Mouse (Mus musculus) MEL (cell line): ENCODE measurements around the gene Tmem167b.

ENCODE experiments used
- CHD2 ChIP-seq: IDR thresholded peaks from 2 replicates; pipeline ENCODE4 v1.6.1; 2011; ENCODE audit warnings: low read length, improper control_type of control experiment
- CTCF ChIP-seq, 3 experiments: IDR thresholded peaks in 2 of 3; conservative IDR thresholded peaks in 1 of 3; 2 replicates each; pipeline ENCODE4 v1.5.1; 2011 to 2012; ENCODE audit warnings: low read length in 3 of 3, low read depth in 2 of 3, mild to moderate bottlenecking in 2 of 3, improper control_type of control experiment in 1 of 3, inconsistent platforms in 1 of 3, mixed read lengths in 1 of 3, moderate library complexity in 1 of 3; ENCODE audit not compliant: control insufficient read depth in 1 of 3, insufficient read depth in 1 of 3, poor library complexity in 1 of 3, severe bottlenecking in 1 of 3
- EP300 ChIP-seq, 2 experiments: IDR thresholded peaks; 2 replicates each; pipeline ENCODE4 v1.6.1; 2011; ENCODE audit warnings: improper control_type of control experiment in 2 of 2, low read length in 2 of 2, low read depth in 1 of 2, mild to moderate bottlenecking in 1 of 2
- GATA1 ChIP-seq: IDR thresholded peaks from 2 replicates; pipeline ENCODE4 v1.6.1; 2011; ENCODE audit warnings: low read depth, low read length, improper control_type of control experiment
- JUND ChIP-seq: IDR thresholded peaks from 2 replicates; pipeline ENCODE4 v1.6.1; 2011; ENCODE audit warnings: low read depth, mild to moderate bottlenecking, improper control_type of control experiment, low read length
- MAX ChIP-seq: IDR thresholded peaks from 2 replicates; pipeline ENCODE4 v1.6.1; 2011; ENCODE audit warnings: low read length, improper control_type of control experiment
- POLR2A ChIP-seq, 2 experiments: IDR thresholded peaks; 2 replicates each; pipeline ENCODE4 v1.6.1; 2011 to 2012; ENCODE audit warnings: low read length in 2 of 2, mild to moderate bottlenecking in 2 of 2, control low read depth in 1 of 2, improper control_type of control experiment in 1 of 2, low read depth in 1 of 2, moderate library complexity in 1 of 2; ENCODE audit not compliant: control insufficient read depth in 1 of 2, insufficient read depth in 1 of 2, poor library complexity in 1 of 2
- POLR2AphosphoS2 ChIP-seq: IDR thresholded peaks from 2 replicates; pipeline ENCODE4 v1.6.1; 2011; ENCODE audit warnings: low read length, improper control_type of control experiment
- SMC3 ChIP-seq: IDR thresholded peaks from 2 replicates; pipeline ENCODE4 v1.6.1; 2011; ENCODE audit warnings: low read depth, low read length, improper control_type of control experiment
- TAL1 ChIP-seq: IDR thresholded peaks from 2 replicates; pipeline ENCODE4 v1.6.1; 2012; ENCODE audit warnings: mild to moderate bottlenecking, inconsistent platforms, low read length, moderate library complexity, mixed read lengths
- TBP ChIP-seq: IDR thresholded peaks from 2 replicates; pipeline ENCODE4 v1.8.0; 2011; ENCODE audit warnings: low read depth, low read length, improper control_type of control experiment
- USF1 ChIP-seq: IDR thresholded peaks from 2 replicates; pipeline ENCODE4 v1.6.1; 2014; ENCODE audit warnings: low read depth, mild to moderate bottlenecking, inconsistent platforms, low read length, improper control_type of control experiment, moderate library complexity
- USF2 ChIP-seq, 2 experiments: IDR thresholded peaks; 2 replicates each; pipeline ENCODE4 v1.6.1; 2011 to 2012; ENCODE audit warnings: improper control_type of control experiment in 2 of 2, low read length in 2 of 2, borderline replicate concordance in 1 of 2, inconsistent platforms in 1 of 2, low read depth in 1 of 2, mild to moderate bottlenecking in 1 of 2; ENCODE audit not compliant: insufficient read depth in 1 of 2
- ZMIZ1 ChIP-seq: IDR thresholded peaks from 2 replicates; pipeline ENCODE4 v1.6.1; 2012; ENCODE audit warnings: low read depth, mild to moderate bottlenecking, inconsistent platforms, low read length, improper control_type of control experiment, moderate library complexity

GRCm38 (mm10) chr3:108570813-108571212 lies 8.5 kb upstream of the Tmem167b start:
- no peak for TF ChIP-seq USF1
- no peak for TF ChIP-seq CTCF (IDR thresholded peaks at IDR 0.05 in 2 of 3, conservative IDR thresholded peaks at IDR 0.05 in 1 of 3; ENCODE audit: control insufficient read depth in 1 of 3, insufficient read depth in 1 of 3, low read depth in 2 of 3, low read length in 3 of 3, poor library complexity in 1 of 3, severe bottlenecking in 1 of 3)
- no peak for TF ChIP-seq TBP
- TF ChIP-seq POLR2A (IDR thresholded peaks at IDR 0.05; ENCODE audit: control insufficient read depth in 1 of 2, insufficient read depth in 1 of 2, low read depth in 1 of 2, low read length in 2 of 2, poor library complexity in 1 of 2) = no peak
- TF ChIP-seq USF2 (IDR thresholded peaks at IDR 0.05; ENCODE audit: borderline replicate concordance in 1 of 2, insufficient read depth in 1 of 2, low read depth in 1 of 2, low read length in 2 of 2) = no peak
- no peak for TF ChIP-seq CHD2
- TF ChIP-seq POLR2AphosphoS2 = no peak
- no peak for TF ChIP-seq MAX
- no peak for TF ChIP-seq EP300 (IDR thresholded peaks at IDR 0.05; ENCODE audit: low read depth in 1 of 2, low read length in 2 of 2)
- TF ChIP-seq SMC3 = no peak
- no peak for TF ChIP-seq TAL1
- no peak for TF ChIP-seq GATA1
- TF ChIP-seq ZMIZ1 = no peak
- TF ChIP-seq JUND = no peak
